Mouse (Mus musculus) embryonic facial prominence, embryonic 11.5 days (tissue): ENCODE results near the gene Liph. TPM values are rescaled to one million over a fixed set of nuclear protein-coding genes. Genes with fewer than 3 reads are reported as not detected.
"Not testable (repeated sequence)": the region's sequence is repeated elsewhere in the genome, so short reads cannot be mapped to it uniquely, and the experiment has no call there.

Source experiments
- ATAC-seq: fragments of 200-750 bp; cut with Nextera tagmentation; replicated peaks from 2 replicates; pipeline ENCODE4 v1.8.0; 2017; ENCODE audit warnings: low read depth; ENCODE audit not compliant: insufficient number of reproducible peaks, low FRiP score, low TSS enrichment
- DNase-seq: peaks from one replicate; pipeline ENCODE4 v3.0.0-alpha.2; 2015; ENCODE audit warnings: low spot score
- H3K27ac ChIP-seq: fragments of 300-500 bp; sonication (generic); replicated peaks from 2 replicates; pipeline ENCODE4 v1.5.1; 2014; ENCODE audit warnings: mild to moderate bottlenecking, low read depth, low read length, control low read depth
- H3K27me3 ChIP-seq: fragments of 300-500 bp; sonication (generic); 2 replicates; pipeline ENCODE4 v1.6.1; 2014; ENCODE audit warnings: mild to moderate bottlenecking, low read length, moderate library complexity, mixed read lengths; ENCODE audit not compliant: control insufficient read depth, insufficient read depth
- H3K36me3 ChIP-seq: fragments of 300-500 bp; sonication (generic); replicated peaks from 2 replicates; pipeline ENCODE4 v1.6.1; 2014; ENCODE audit warnings: low read depth, mild to moderate bottlenecking, low read length, moderate library complexity, mixed read lengths; ENCODE audit not compliant: control insufficient read depth, insufficient read depth
- H3K4me1 ChIP-seq: fragments of 300-500 bp; sonication (generic); 2 replicates; pipeline ENCODE4 v1.6.1; 2014; ENCODE audit warnings: low read length, mixed read lengths; ENCODE audit not compliant: control insufficient read depth, insufficient read depth
- H3K4me2 ChIP-seq: fragments of 300-500 bp; sonication (generic); 2 replicates; pipeline ENCODE4 v1.6.1; 2014; ENCODE audit warnings: low read depth, mild to moderate bottlenecking, control low read depth, low read length, moderate library complexity
- H3K4me3 ChIP-seq: fragments of 300-500 bp; sonication (generic); 2 replicates; pipeline ENCODE4 v1.5.1; 2014; ENCODE audit warnings: low read depth, low read length, control low read depth
- H3K9ac ChIP-seq: fragments of 300-500 bp; sonication (generic); replicated peaks from 2 replicates; pipeline ENCODE4 v1.6.1; 2014; ENCODE audit warnings: mild to moderate bottlenecking, control low read depth, low read length
- H3K9me3 ChIP-seq: fragments of 300-500 bp; sonication (generic); replicated peaks from 2 replicates; pipeline ENCODE4 v1.6.1; 2016; ENCODE audit warnings: mild to moderate bottlenecking, low read length, inconsistent platforms, mixed read lengths; ENCODE audit not compliant: control insufficient read depth
- WGBS: fragments of 180-500 bp; shearing (Covaris S2); extraction: QIAGEN DNeasy Blood & Tissue Kit; methylation state at CpG from one replicate; pipeline ENCODE4 v1.1.7; 2014; 5-methylcytosine and 5-hydroxymethylcytosine counted together
- polyA plus RNA-seq: library from polyadenylated mRNA; unstranded; fragments of >200 nt; fragmentation: Nextera tagmentation; extraction: Ambion mirVana; gene quantifications from 2 replicates; pipeline ENCODE4 v1.2.1, GENCODE M21; 2014

The Liph gene
- polyA plus RNA-seq, 1 experiment from 2014 or later: not detected

DNA sequence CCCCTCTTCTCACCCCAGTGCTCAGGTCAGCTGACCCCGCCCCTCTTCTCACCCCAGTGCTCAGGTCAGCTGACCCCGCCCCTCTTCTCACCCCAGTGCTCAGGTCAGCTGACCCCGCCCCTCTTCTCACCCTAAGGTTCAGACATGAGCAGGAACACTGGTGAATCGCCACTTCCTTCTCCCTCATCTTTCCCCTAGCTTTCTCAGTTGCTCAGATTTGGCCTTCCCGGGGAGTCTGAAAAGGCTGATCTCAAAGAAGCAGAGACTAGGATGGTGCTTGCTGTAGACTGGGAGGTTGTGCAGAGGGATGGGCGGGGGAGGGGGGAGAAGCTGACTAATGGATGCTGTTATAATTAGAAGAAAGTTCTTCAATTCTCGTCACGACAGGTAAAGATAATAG is 86.6 kb downstream of the Liph start:
- ATAC-seq, H3K4me2 ChIP-seq: not testable (repeated sequence)

GRCm38 (mm10) chr16:21906902-21907301 is 88.6 kb downstream of the Liph start:
- no peaks in the 10 kb centered on the region for H3K36me3 ChIP-seq
- H3K27ac ChIP-seq: no peak overlapping the region
- DNase-seq: no peak
- H3K4me2 ChIP-seq: no peak overlapping the region
- H3K4me3 ChIP-seq: no peak overlapping the region
- no peaks in the 10 kb centered on the region for H3K9me3 ChIP-seq
- no peak for ATAC-seq
- WGBS: 95% methylated on average over 6 of the region's 6 CpGs
- H3K4me1 ChIP-seq: no peaks in the 10 kb centered on the region
- H3K27me3 ChIP-seq: no peaks in the 10 kb centered on the region
- H3K9ac ChIP-seq: no peak overlapping the region

More for the DNA sequence above, 86.6 kb downstream of the Liph start:
- WGBS: 30% methylated on average over 7 of the region's 8 CpGs
- DNase-seq, H3K27me3 ChIP-seq, H3K27ac ChIP-seq, H3K36me3 ChIP-seq, H3K4me3 ChIP-seq, H3K9me3 ChIP-seq, H3K9ac ChIP-seq, H3K4me1 ChIP-seq: not testable (repeated sequence)

- Histone ChIP-seq H3K36me3 (no peaks in the 10 kb centered on the region), H3K27ac (no peak overlapping the region), H3K4me1 (no peaks in the 10 kb centered on the region), H3K9ac (no peak overlapping the region), H3K4me2 (no peak overlapping the region), H3K27me3 (no peaks in the 10 kb centered on the region), H3K9me3 (no peaks in the 10 kb centered on the region), H3K4me3 (no peak overlapping the region)
- ATAC-seq: no peak
- WGBS: 91% methylated on average over 7 of the region's 7 CpGs
- no peak for DNase-seq
These were observed 89.5 kb downstream of the Liph start for GRCm38 (mm10) chr16:21905996-21906395.

DNA sequence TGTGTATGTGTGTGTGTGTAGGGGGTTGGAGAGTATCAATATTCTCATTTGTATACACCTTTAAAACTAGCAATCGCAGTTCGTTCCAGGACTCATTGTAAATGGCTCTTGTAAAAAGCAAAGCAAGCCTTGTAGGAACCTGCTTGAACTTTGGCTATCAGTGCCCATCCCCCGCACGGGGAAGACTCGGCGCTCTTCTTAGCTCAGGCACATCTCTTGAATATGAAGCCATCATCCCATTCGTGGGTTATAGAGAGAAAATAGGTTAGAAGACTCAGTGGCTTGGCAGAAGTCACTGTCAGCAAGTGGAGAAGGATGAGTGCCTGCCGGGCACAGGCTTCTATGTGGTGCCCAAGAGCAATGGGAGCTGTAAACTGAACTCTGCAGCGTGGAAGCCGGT is 90.8 kb downstream of the Liph start:
- Histone ChIP-seq H3K4me2 (no peak overlapping the region), H3K27me3 (no peaks in the 10 kb centered on the region), H3K36me3 (no peaks in the 10 kb centered on the region), H3K4me3 (no peak overlapping the region), H3K9ac (no peak overlapping the region), H3K9me3 (no peaks in the 10 kb centered on the region), H3K27ac (no peak overlapping the region), H3K4me1 (no peaks in the 10 kb centered on the region)
- ATAC-seq (no peak), DNase-seq (no peak)
- 88% methylated on average over 10 of the region's 10 CpGs for WGBS

Other genes starting within 250 kb of the Liph start
- gene Ehhadh, start 207.9 kb downstream of the Liph start, polyA plus RNA-seq: 2.1 and 2.6 TPM in 2 replicates
- 1.4 and 2.3 TPM in 2 replicates for gene Map3k13, start 201.3 kb downstream of the Liph start, polyA plus RNA-seq
- gene Tmem41a, start 48.1 kb downstream of the Liph start, polyA plus RNA-seq: 37.5 and 38.3 TPM in 2 replicates
- 60.2 and 62.4 TPM in 2 replicates for gene Senp2, start 13.8 kb upstream of the Liph start, polyA plus RNA-seq
- 144 and 149 TPM in 2 replicates for gene Igf2bp2, start 167.6 kb upstream of the Liph start, polyA plus RNA-seq